ENCODE assay signal across 8 mouse cellular contexts in genomic region chr8:87747142-87747541, GRCm38 (mm10).
A peak's percentile ranks its signal among the peaks of the same experiment; 100 is the strongest.
DNase-seq lines count a peak whose midpoint lies in the region; ATAC-seq lines count a peak whose summit lies in the region.

No protein-coding gene starts in this region.

- no peak for ATAC-seq in hindbrain, embryonic 13.5 days (ENCODE audit: low FRiP score)
- no peak for ATAC-seq in midbrain, embryonic 13.5 days

- peaks cover 88% of the 10 kb centered on the region for H3K4me1 ChIP-seq in hindbrain, embryonic 13.5 days (replicated peaks)
- H3K4me1 ChIP-seq in midbrain, embryonic 13.5 days (replicated peaks), result peaks cover 90% of the 10 kb centered on the region

- H3K9ac ChIP-seq in hindbrain, embryonic 13.5 days, result peak overlapping the region; percentile 58
- H3K9ac ChIP-seq in midbrain, embryonic 13.5 days (replicated peaks), result 0 out of 2 replicates have a peak overlapping the region, but pooled peaks have one; percentile 8

- H3K27ac ChIP-seq in hindbrain, embryonic 13.5 days, result peak overlapping the region; percentile 85
- H3K27ac ChIP-seq in midbrain, embryonic 13.5 days, result peak overlapping the region; percentile 74

- WGBS in hindbrain, embryonic 13.5 days, result 9% methylated on average over 8 of the region's 8 CpGs
- 5% methylated on average over 8 of the region's 8 CpGs for WGBS in midbrain, embryonic 13.5 days

- peak; percentile 15 to 20 for DNase-seq in urinary bladder, adult 18-20 months (ENCODE audit: low spot score in 2 of 2)
- DNase-seq in urinary bladder, postnatal 10 days (ENCODE audit: low spot score), result no peak
- DNase-seq in left cerebral cortex, adult 8-10 months (ENCODE audit: low spot score in 2 of 2), result no peak
- no peak for DNase-seq in frontal cortex, postnatal 14 days (ENCODE audit: low spot score in 2 of 2)
- DNase-seq in thymus, postnatal 4 days, result no peak
- no peak for DNase-seq in layer of hippocampus, postnatal 36 days

- no peak overlapping the region for H3K4me3 ChIP-seq in hindbrain, embryonic 13.5 days
- no peak overlapping the region for H3K4me3 ChIP-seq in midbrain, embryonic 13.5 days (replicated peaks)

- no peaks in the 10 kb centered on the region for H3K9me3 ChIP-seq in hindbrain, embryonic 13.5 days
- no peaks in the 10 kb centered on the region for H3K9me3 ChIP-seq in midbrain, embryonic 13.5 days

- H3K27me3 ChIP-seq in hindbrain, embryonic 13.5 days, result no peaks in the 10 kb centered on the region
- no peaks in the 10 kb centered on the region for H3K27me3 ChIP-seq in midbrain, embryonic 13.5 days

- H3K36me3 ChIP-seq in hindbrain, embryonic 13.5 days, result no peaks in the 10 kb centered on the region
- H3K36me3 ChIP-seq in midbrain, embryonic 13.5 days, result no peaks in the 10 kb centered on the region

- no peak overlapping the region for H3K4me2 ChIP-seq in hindbrain, embryonic 13.5 days
- H3K4me2 ChIP-seq in midbrain, embryonic 13.5 days (replicated peaks), result no peak overlapping the region

Comparison
In these comparisons a context has a peak if more than half of its experiments do, and no peak if none do; other contexts are left out.
1. DNase-seq: peak in urinary bladder, adult 18-20 months (2 of 2); none in urinary bladder, postnatal 10 days (single experiment), left cerebral cortex, adult 8-10 months (0 of 2), frontal cortex, postnatal 14 days (0 of 2), thymus, postnatal 4 days (single experiment) and layer of hippocampus, postnatal 36 days (0 of 2).